Mouse (Mus musculus) ovary, postnatal 36 days (tissue): ENCODE results near the gene Rbm18.

Experiments
- DNase-seq: peaks from one replicate; pipeline ENCODE4 v3.0.0; 2022; ENCODE audit warnings: low spot score, mixed read lengths

Gene Rbm18

DNA sequence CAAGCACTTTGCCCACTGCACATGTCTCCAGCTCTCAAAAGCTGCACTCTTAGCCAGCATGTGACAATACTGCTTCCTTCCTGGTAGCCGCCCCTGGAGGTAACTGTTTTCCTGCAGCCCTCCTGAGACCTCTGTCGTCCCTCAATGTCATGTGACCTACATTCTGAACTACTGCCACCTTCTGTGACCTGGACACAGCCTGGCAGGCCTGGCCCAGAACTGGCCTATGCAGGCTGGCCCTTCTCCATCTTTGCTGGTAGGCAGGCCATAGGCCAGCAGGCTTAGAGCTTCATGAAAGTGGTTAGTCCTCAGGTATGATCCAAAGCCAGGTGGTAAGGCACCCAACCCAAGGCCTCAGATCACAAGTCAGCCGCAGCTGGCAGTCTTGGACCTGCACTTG lies 62.8 kb downstream of the Rbm18 start:
- DNase-seq = no peak

DNA sequence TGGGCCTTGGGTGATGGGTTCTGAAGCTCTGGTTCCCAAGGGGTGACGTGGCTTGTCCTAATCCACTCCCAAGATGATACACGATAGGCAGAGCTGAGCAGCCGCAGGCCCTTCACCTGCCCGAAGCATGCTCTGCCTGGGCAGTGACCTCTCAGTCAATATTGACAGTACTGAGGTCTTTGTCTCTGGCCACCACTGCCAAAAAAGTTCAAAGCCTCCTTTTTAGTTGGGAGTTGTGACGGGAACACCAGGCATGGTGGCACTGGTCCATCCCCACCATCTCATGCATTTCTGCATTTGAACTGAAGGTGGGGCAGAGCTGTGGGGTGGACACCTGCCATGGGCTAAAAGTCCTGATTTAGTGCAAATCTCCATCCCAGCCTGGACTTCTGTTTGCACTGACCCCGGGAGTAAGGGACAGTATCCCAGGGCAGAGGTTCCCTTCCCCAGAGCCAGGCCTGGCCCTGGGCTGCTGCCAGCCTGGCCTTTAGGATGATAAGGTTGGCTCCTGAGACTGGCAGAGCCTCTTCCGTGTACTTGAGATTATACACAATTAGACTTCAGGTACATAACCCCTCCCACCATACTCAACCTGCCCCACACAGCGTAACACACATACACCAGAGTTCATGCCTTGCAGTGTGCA lies 64.8 kb downstream of the Rbm18 start:
- no peak for DNase-seq

DNA sequence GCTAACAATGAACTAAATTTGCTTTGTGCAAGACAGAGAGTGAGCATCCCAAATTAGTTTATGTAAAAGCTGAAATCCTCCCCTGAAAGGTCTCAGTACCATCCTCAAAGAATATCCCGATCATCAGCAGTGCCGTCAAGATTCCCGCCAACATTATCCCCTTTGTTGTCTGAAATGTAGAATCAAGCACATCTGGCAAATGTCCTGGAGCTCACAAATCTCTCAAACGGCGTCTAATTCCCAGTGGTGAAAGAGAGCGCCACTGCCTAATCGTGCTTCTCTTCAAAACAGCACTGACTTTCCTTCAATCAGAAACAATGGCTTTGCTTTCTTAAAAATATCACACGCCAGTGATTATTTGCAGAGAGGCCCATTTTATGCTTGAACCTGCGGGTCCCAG lies 69.4 kb downstream of the Rbm18 start:
- DNase-seq = no peak
